Mouse (Mus musculus) intestine, postnatal 0 days (tissue): ENCODE results near the gene Zdhhc19. TPM values are rescaled to one million over a fixed set of nuclear protein-coding genes. Genes with fewer than 3 reads are reported as not detected.

ENCODE experiments used
- ATAC-seq: fragments of 200-750 bp; cut with Nextera tagmentation; 2 replicates; pipeline ENCODE4 v1.8.0; 2017; ENCODE audit warnings: mild to moderate bottlenecking, moderate TSS enrichment, moderate library complexity
- H3K27ac ChIP-seq: fragments of 300-500 bp; sonication (generic); 2 replicates; pipeline ENCODE4 v1.5.1; 2014; ENCODE audit warnings: mild to moderate bottlenecking, low read depth, low read length, moderate library complexity
- H3K27me3 ChIP-seq: fragments of 300-500 bp; sonication (generic); replicated peaks from 2 replicates; pipeline ENCODE4 v1.6.1; 2014; ENCODE audit warnings: low read length, mixed read lengths; ENCODE audit not compliant: control insufficient read depth, insufficient read depth
- H3K36me3 ChIP-seq: fragments of 300-500 bp; sonication (generic); 2 replicates; pipeline ENCODE4 v1.6.1; 2014; ENCODE audit warnings: mild to moderate bottlenecking, moderate library complexity; ENCODE audit not compliant: control insufficient read depth, insufficient read depth
- H3K4me1 ChIP-seq: fragments of 300-500 bp; sonication (generic); replicated peaks from 2 replicates; pipeline ENCODE4 v1.6.1; 2014; ENCODE audit warnings: antibody characterized with exemption, low read length, mixed read lengths; ENCODE audit not compliant: control insufficient read depth, insufficient read depth
- H3K4me2 ChIP-seq: fragments of 300-500 bp; sonication (generic); replicated peaks from 2 replicates; pipeline ENCODE4 v1.6.1; 2014; ENCODE audit warnings: low read depth, mild to moderate bottlenecking, moderate library complexity
- H3K4me3 ChIP-seq: fragments of 300-500 bp; sonication (generic); 2 replicates; pipeline ENCODE4 v1.5.1; 2014; ENCODE audit warnings: low read depth, low read length
- H3K9ac ChIP-seq: fragments of 300-500 bp; sonication (generic); 2 replicates; pipeline ENCODE4 v1.6.1; 2014; ENCODE audit warnings: mild to moderate bottlenecking, low read depth, low read length
- H3K9me3 ChIP-seq: fragments of 300-500 bp; sonication (generic); 2 replicates; pipeline ENCODE4 v1.6.1; 2016; ENCODE audit warnings: mixed run types; ENCODE audit not compliant: control insufficient read depth
- CTCF ChIP-seq: sonication (generic); IDR thresholded peaks from 2 replicates; pipeline ENCODE4 v1.5.1; 2016; ENCODE audit warnings: low read depth, mild to moderate bottlenecking, control low read depth, antibody characterized with exemption, moderate library complexity
- WGBS: fragments of 180-500 bp; shearing (Covaris S2); extraction: QIAGEN DNeasy Blood & Tissue Kit; methylation state at CpG from one replicate; pipeline ENCODE4 v1.1.7; 2014; 5-methylcytosine and 5-hydroxymethylcytosine counted together
- polyA plus RNA-seq: library from polyadenylated mRNA; unstranded; fragments of >200 nt; fragmentation: Nextera tagmentation; extraction: Ambion mirVana; gene quantifications from 2 replicates; pipeline ENCODE4 v1.2.1, GENCODE M21; 2015

The Zdhhc19 gene
- polyA plus RNA-seq, 1 experiment from 2014 or later, result 3.8 TPM

- WGBS, result 64% methylated on average over 13 of the region's 13 CpGs
- H3K9me3 ChIP-seq, result no peaks in the 10 kb centered on the region
- no peak overlapping the region for H3K9ac ChIP-seq
- no peaks in the 10 kb centered on the region for H3K36me3 ChIP-seq
- no peak overlapping the region; the same call in 1 of the 2 replicates for H3K4me2 ChIP-seq
- TF ChIP-seq CTCF, result no peak
- H3K4me1 ChIP-seq, result peaks cover 2% of the 10 kb centered on the region; the same call in 1 of the 2 replicates
- H3K4me3 ChIP-seq, result no peak overlapping the region
- no peak overlapping the region for H3K27ac ChIP-seq
- ATAC-seq, result no peak
- H3K27me3 ChIP-seq, result no peaks in the 10 kb centered on the region
Observed at GRCm38 (mm10) chr16:32498996-32499395, 2.9 kb downstream of the Zdhhc19 start.

- Histone ChIP-seq H3K9me3 (no peaks in the 10 kb centered on the region), H3K4me1 (peaks cover 2% of the 10 kb centered on the region; the same call in 1 of the 2 replicates), H3K4me3 (peak overlapping the region; percentile 24; the same call in 1 of the 2 replicates), H3K36me3 (no peaks in the 10 kb centered on the region), H3K27ac (no peak overlapping the region), H3K27me3 (no peaks in the 10 kb centered on the region), H3K4me2 (peak overlapping the region; percentile 60), H3K9ac (peak overlapping the region; percentile 32)
- ATAC-seq, result peak; percentile 85
- WGBS, result 10% methylated on average over 22 of the region's 22 CpGs
- TF ChIP-seq CTCF, result peak; percentile 99
Observed at GRCm38 (mm10) chr16:32499430-32500037, 3.5 kb downstream of the Zdhhc19 start.

- no peak for TF ChIP-seq CTCF
- Histone ChIP-seq H3K4me3 (no peak overlapping the region), H3K9ac (no peak overlapping the region), H3K36me3 (no peaks in the 10 kb centered on the region), H3K27me3 (no peaks in the 10 kb centered on the region), H3K4me2 (no peak overlapping the region), H3K4me1 (peaks cover 2% of the 10 kb centered on the region; the same call in 1 of the 2 replicates), H3K27ac (no peak overlapping the region), H3K9me3 (no peaks in the 10 kb centered on the region)
- ATAC-seq, result no peak
- 73% methylated on average over 7 of the region's 7 CpGs for WGBS
Observed at GRCm38 (mm10) chr16:32501459-32501858, 5.4 kb downstream of the Zdhhc19 start.

- no peaks in the 10 kb centered on the region for H3K9me3 ChIP-seq
- H3K4me1 ChIP-seq, result peaks cover 2% of the 10 kb centered on the region; the same call in 1 of the 2 replicates
Observed at GRCm38 (mm10) chr16:32502621-32503335, 6.7 kb downstream of the Zdhhc19 start.

GRCm38 (mm10) chr16:32503633-32504032 lies 7.6 kb downstream of the Zdhhc19 start:
- no peak overlapping the region for H3K9ac ChIP-seq
- H3K36me3 ChIP-seq, result no peaks in the 10 kb centered on the region
- peaks cover 2% of the 10 kb centered on the region; the same call in 1 of the 2 replicates for H3K4me1 ChIP-seq
- H3K4me2 ChIP-seq, result no peak overlapping the region
- ATAC-seq, result 0 out of 2 replicates have a peak, but pooled peaks have one; percentile 13
- no peaks in the 10 kb centered on the region for H3K9me3 ChIP-seq
- no peak overlapping the region for H3K4me3 ChIP-seq
- no peak overlapping the region for H3K27ac ChIP-seq
- WGBS, result 37% methylated on average over 6 of the region's 6 CpGs
- no peak for TF ChIP-seq CTCF
- H3K27me3 ChIP-seq, result no peaks in the 10 kb centered on the region

More at GRCm38 (mm10) chr16:32502621-32503335, 6.7 kb downstream of the Zdhhc19 start:
- no peak overlapping the region for H3K4me3 ChIP-seq
- no peak overlapping the region for H3K4me2 ChIP-seq
- no peak for ATAC-seq
- no peak overlapping the region for H3K27ac ChIP-seq
- TF ChIP-seq CTCF, result no peak
- 82% methylated on average over 12 of the region's 12 CpGs for WGBS
- no peaks in the 10 kb centered on the region for H3K36me3 ChIP-seq
- no peak overlapping the region for H3K9ac ChIP-seq
- H3K27me3 ChIP-seq, result no peaks in the 10 kb centered on the region

- 71% methylated on average over 8 of the region's 8 CpGs for WGBS
- ATAC-seq, result no peak
- no peak overlapping the region for H3K4me3 ChIP-seq
Observed at GRCm38 (mm10) chr16:32506298-32506697, 10.2 kb downstream of the Zdhhc19 start.

More at GRCm38 (mm10) chr16:32506298-32506697, 10.2 kb downstream of the Zdhhc19 start:
- H3K9me3 ChIP-seq, result no peaks in the 10 kb centered on the region
- no peaks in the 10 kb centered on the region for H3K27me3 ChIP-seq
- peaks cover 17% of the 10 kb centered on the region; the same call in 1 of the 2 replicates for H3K4me1 ChIP-seq
- TF ChIP-seq CTCF, result no peak
- no peak overlapping the region for H3K27ac ChIP-seq
- H3K9ac ChIP-seq, result no peak overlapping the region
- no peaks in the 10 kb centered on the region for H3K36me3 ChIP-seq
- no peak overlapping the region for H3K4me2 ChIP-seq
